Mouse (Mus musculus): ENCODE measurements around the gene Adipor2.
A peak's percentile ranks its signal among the peaks of the same experiment; 100 is the strongest.
"Not testable (repeated sequence)": the region's sequence is repeated elsewhere in the genome, so short reads cannot be mapped to it uniquely, and the experiment has no call there.

The Adipor2 gene

DNA sequence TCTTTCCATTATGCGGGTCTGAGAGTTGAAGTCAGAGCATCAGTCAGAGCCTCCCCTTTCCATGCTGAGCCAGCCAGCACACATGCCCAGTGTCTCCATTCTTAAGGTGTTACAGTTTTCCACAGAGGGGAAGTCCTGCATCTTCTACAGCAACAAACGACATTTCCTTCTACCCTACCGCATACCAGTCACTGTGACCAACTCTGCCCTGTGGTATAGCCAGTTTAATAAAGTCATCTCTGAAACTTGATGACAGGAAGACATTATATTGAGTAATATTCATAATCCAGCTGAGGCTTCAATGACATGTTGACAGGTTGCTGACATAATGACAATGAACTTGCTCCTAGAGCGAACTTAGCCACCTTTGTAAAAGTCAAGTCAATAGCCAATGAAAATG, 26.8 kb downstream of the Adipor2 start:
- no peak for DNase-seq (ENCODE audit: low read depth, low spot score)

DNA sequence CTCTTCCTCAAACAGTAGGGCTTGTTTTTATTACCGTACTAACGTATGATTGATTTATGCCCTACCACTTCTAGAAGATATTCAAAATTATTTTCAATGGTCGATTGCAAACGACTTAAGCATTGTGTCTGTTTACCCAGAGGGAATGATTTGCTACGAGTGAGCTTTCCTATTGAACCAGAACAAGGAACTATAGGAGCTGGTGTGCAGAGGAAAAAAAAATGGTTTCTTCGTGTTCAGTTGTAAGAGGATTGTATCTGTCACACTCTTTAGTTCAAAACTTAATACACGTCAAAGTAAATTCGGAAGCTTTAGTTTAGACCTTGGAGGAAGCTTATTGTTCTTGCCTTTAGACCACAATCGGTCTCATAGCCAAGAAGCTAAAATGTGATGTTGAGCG, 28.4 kb downstream of the Adipor2 start:
- no peak for DNase-seq (ENCODE audit: low read depth, low spot score)

DNA sequence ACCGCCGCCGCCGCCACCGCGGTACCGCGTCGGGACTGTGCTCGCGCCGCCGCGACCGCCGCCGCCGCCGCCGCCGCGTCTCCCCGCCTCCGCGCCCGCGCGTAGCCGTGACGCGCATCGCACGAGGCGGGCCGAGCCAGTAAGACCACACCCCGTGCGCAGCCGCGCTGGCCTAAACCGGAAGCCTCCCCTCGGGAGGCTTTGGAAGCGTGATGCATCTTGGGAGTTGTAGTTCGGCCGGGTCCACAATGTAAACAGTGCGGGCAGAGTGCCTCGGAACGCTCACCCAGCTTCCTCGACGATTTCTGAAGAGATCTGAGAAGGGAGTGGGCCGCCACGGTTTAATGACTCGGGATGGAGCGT, 28.9 kb downstream of the Adipor2 start:
- DNase-seq (ENCODE audit: low read depth, low spot score), result peak; percentile 99

DNA sequence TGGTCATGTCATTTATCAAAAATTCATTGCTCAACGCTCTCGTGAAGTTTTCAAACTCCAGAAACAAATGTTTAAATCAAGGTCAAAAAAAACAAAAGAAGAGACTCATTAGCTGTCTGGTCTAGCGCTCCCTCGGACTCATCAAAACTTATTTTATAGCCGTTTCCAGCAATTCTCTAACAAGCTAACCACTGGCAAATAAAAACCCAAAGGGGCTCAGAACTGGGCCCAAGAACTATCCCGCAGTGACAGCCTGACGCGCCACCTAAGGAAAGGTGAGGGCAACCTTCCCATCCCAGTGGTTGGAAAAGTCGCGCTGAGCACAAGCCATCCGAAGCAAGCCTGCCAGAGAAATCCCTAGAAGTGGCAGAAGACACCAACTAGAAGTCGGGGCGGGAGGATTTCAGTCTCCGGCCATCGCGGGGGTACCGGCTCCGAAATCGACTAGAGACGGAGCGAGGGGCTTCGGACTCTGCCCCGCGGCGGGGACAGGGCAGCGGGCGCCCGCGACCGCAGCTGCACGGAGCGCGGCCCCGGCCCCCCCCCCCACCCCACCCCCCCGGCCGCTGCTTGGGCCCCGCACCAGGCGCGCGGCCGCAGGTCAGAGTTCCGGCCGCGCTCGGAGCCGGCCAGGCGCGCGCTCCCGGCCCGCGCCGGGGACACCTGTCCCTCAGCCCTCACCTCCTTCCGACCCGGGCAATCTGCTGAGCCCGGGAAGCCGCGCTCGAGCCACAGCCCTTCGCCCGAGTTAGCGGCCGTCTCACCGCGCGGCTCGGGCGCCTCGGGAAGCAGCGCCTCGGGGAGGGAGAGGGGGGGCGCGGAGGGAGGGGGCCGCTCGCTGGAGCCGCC, 29.5 kb downstream of the Adipor2 start:
- DNase-seq (ENCODE audit: low read depth, low spot score), result peak; percentile 65

DNA sequence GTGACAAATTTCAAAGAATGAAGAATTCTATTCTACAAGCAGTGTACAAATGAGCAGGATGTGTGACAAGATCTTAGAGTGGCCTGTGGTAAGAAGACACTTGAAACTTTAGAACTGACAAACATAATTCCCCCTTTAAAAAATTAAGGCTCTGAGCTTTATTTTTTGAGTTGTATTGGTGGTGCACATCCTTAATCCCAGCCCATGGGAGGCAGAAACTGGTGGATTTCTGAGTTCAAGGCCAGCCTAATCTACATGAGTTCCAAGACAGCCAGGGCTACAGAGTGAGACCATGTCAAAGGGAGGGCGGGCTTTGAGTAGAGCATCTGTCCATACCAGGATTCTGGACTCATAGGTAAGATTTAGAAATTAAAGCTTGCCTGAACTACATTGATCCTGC, 30.7 kb downstream of the Adipor2 start:
- no peak for DNase-seq (ENCODE audit: low read depth, low spot score)

DNA sequence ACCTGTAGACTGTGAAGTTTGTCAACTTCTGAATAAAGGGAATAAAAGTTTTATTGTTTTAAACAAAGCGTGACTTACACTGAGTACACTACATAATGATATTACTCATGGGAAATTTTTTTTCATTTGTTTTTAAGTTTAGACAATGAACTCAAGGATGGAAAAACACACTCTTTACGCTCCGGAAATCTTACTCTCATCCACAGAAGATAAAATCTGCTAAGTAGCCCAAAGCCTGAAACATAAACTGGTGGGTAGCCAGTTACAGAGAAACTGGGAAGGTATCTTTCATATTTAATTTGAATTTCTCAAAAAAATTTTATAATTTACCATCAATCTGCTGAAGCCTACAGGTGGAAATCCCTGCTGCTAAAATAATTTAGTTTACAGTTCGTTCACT, 31.1 kb downstream of the Adipor2 start:
- no peak for DNase-seq (ENCODE audit: low read depth, low spot score)

DNA sequence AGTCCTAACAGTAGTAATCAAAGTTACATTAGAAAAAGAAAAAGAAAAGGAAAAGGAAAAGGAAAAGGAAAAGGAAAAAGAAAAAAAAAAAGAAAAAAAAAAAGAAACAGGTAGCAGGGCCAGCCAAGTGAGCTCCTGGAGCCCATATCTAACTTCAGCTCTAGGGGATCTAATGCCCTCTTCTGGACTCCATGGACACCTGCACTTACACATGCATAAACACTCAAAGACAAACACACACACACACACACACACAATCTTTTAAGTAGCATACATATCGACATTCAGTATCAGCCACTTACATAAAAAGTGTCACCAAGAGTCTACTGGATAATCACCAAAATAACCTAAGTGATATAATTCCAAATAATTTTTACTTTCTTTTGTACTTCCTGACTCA, 31.8 kb downstream of the Adipor2 start:
- DNase-seq (ENCODE audit: low read depth, low spot score), result no peak

DNA sequence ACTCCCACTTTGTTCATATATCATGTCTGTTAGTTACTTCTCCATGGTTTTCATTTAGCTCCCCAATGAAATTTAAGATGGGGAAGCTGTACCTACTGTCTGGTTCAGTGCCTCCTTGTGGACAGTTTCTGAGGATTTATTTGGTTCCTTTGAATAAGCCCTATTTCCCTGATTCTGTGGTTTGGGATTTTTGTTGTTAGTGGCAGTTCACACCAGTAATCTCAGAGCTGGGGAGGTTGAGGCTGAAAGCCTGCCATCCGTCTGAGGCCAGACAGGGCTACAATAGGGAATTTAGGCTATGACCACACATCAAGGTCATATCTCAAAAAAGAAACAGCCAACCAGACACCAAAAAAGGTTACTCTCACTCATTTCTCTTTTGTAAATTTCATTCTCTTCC, 38.9 kb downstream of the Adipor2 start:
- no peak for DNase-seq (ENCODE audit: low read depth, low spot score)

DNA sequence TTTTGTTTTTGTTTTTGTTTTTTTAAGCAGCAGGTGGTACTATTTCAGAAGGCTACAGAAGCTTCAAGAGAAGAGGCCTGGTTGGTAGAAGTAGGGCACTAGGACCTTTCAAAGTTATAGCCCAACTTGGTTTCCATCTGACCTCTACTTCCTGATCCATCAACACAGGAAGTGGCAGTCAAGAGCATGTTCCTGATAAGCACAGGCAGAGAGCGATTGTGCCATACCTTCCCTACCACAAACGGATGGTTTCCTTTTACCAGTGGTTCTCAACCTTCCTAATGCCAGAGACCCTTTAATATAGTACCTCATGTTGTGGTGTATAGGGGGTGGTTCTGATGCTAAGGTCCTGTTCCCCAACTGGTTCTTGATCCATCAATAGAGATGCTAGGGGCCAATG, 39.9 kb downstream of the Adipor2 start:
- peak; percentile 6 for DNase-seq (ENCODE audit: low read depth, low spot score)

DNA sequence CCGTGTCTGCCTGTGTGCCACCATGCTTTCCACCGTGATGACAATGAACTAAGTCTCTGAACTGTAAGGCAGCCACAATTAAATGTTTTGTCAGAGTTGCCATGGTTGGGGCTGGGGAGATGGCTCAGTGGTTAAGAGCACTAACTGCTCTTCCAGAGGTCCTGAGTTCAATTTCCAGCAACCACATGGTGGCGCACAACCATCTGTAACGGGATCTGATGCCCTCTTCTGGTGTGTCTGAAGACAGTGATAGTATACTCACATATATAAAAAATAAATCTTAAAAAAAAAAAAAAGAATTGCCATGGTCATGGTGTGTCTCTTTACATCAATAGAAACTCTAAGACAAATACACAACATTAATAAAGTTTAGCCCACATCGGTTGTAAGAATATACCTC, 42.5 kb downstream of the Adipor2 start:
- no peak for DNase-seq (ENCODE audit: low read depth, low spot score)

DNA sequence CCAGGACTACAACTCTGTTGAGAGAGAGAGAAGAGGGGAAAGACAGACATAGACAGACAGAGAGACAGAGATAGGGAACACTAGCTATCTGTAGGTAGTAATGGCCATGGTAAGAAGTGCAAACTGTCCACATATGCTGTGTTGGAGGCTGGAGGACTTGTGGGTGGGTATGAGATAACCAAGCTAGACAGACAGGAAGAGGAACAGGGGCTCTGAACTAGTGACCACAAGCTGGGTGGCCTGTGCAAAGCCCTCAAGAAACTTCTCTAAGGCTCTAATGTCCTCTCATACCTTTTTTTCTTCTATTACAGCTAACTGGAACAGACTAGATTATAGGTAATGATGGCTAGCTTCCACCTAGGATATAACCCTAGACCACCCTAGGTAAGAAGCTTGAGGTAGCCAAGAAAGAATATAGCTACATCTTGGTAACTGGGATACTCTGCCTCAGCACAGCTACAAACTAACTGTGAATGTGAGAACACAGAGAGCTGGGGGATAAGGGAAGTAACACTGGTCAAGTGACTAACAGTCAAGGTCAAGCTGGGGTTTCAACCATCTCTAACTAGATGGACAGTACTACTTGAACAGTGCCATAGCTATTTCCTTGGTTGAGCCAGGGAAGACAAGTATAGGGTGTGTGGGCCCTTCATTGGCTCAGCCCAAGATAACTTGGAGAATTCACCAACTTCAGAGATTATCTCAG, 44.4 kb downstream of the Adipor2 start:
- no peak for DNase-seq (ENCODE audit: low read depth, low spot score)

DNA sequence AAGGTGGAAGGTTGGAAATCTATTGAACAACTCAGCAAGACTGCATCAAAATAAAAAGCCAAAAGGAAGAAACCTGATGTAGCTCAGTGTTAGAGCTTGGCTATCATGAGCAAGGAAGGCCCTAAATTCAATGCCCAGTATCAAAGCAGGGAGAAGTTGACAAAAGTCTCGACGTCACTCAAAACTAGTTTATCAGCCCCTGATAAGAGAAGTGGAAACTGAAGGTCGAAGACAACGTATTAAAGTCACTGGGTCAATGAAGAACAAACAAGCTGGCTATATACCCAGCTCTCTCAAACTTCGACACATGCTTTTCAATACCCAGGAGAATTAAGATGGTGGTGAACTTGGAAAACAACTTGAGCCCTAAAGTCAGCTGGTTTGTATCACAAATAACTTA, 45.3 kb downstream of the Adipor2 start:
- no peak for DNase-seq (ENCODE audit: low read depth, low spot score)

DNA sequence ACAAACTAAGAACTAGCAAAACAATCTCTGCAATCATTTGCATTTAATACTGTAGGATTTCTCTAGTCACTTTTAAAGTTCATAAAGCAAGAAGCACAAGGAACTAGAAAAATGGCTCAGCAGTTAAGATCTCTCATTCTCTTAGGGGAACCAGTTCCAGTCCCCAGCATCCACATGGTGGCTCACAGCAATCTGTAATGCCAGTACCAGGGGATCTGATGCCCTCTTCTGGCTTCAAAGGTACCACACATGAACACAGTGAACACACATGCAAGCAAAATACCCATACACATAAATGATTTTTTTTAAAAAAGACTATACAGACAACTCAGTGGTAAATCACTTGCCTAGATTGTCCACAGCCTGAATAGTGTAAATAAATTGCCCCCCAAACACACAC, 45.9 kb downstream of the Adipor2 start:
- no peak for DNase-seq (ENCODE audit: low read depth, low spot score)

DNA sequence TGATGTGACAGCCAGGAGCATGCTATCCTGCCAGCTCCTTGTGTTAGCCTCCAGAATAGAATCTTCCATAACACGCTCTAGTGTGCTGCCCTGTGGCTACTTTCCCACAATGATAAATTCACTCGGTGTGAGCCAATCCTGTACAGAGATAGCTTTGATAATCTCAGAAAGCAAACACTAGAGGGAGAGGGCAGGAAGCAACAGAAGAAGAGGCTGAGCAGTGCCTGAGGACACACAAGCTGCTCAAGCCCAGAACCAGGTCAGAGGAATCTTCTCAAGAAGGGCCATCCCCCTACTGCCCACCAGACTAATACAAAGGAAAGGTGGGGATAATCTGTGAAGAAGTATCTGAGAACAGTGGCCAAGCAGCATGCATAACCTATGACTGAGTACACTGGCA, 50.1 kb downstream of the Adipor2 start:
- DNase-seq (ENCODE audit: low read depth, low spot score), result no peak

DNA sequence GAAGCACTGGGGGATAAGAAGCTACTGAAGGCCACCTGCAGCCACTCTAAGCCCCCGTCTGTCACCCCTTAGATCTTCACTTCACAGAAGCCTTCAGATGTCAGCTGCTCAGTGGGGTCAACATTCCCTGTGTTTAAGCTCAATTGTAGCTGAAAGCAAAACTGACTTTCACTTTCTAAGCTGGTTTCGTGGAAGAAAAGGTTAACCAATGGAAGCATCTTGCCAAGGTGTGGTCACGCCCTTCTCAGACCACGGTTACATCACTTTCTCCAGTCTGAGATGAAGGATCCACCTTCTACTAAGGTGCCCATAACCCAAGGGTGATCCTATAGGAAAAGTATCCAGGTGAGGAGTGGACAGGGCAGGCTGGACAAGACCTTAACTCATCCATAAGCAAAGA, 50.7 kb downstream of the Adipor2 start:
- DNase-seq (ENCODE audit: low read depth, low spot score), result not testable (repeated sequence)

DNA sequence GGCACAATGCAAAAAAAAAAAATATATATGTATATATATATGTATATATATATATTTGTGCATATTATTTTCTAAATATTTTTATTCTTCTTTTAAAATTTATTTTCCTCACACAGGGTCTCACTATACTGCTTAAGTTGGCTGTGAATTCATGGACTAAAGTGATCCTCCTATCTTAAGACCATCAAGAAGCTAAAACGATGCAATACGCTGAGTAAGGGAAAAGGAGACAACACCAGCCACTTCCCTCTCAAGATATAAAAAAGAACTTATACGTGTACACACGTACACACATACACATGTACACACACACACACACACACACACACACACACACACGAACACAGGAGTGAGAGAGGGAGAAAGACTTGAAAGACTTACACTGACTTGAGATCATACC, 53.9 kb downstream of the Adipor2 start:
- DNase-seq (ENCODE audit: low read depth, low spot score), result no peak

DNA sequence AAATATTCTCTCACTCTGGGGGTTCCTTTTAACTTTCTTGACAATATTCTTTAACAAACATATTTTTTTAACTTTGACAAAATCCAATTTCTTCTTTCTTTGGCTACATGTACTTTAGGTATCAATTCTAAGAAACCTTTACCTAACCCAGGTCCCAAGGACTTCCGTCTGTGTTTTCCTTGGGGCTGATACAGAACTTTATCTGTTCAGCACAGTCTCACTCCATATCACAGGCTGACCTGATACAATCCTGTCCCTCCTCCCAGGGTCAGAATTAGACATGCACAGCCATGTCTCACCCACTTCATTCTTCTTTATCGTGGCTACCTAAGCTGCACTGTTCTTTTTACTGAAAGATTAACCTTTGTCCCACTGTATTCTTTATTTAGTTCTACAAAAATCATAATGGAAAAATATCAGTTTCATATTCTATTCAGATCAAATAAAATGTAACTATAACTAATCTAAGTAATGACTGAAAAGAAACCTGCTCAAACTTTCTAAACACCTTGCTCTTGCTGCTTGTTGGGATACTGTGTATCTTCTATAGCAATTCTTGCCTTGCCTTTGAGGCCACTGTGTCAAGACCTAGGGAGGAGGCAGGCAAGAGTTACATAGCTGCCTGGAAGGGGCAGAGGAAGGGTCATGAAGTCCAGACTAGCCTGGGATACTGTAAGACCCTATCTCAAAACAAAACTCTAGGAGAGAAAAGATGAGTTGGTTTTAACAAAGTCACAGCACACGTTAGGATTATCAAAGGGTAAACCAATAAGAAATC, 56.4 kb downstream of the Adipor2 start:
- no peak for DNase-seq (ENCODE audit: low read depth, low spot score)

DNA sequence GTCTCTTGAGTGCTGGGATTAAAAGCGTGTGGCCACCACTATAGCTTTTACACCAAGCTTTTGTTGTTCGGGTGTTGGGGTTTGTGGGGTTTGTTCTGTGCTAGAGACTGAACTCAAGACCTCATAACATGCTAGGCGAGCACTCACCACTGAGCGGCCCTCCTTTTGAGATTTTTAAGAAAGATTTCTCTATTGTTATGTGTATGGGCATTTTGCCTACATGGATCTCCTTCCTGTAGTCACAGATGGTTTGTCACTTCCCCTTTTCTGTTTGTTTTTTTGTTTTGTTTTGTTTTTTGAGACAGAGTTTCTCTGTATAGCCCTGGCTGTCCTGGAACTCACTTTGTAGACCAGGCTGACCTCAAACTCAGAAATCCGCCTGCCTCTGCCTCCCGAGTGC, 57.3 kb downstream of the Adipor2 start:
- not testable (repeated sequence) for DNase-seq (ENCODE audit: low read depth, low spot score)

DNA sequence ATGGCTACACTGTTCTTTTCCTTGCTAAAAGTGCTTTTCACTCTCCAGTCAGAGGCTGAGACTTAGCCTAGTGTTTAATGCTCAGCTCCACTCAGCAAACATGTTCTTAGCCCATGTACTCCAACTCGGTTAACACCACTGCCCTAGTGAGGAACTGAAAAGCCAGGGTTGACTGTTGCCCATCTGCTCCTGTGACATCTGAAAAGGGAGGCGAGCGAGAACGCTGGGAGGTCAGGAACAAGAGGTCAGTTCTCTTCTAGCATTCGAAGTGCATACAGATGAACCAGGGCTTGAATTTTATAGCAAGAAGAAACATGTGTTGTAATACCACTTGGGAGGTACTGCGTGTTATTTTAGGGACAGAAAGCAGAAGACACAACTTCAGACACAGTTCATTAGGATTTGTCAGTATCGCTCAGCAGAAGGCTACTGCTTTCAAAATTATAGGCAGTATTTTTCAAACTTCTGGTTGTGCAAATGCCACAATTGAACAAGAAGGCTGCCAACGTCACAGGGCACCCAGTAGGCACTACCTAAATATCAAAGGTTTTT, 59.4 kb downstream of the Adipor2 start:
- no peak for DNase-seq (ENCODE audit: low read depth, low spot score)

DNA sequence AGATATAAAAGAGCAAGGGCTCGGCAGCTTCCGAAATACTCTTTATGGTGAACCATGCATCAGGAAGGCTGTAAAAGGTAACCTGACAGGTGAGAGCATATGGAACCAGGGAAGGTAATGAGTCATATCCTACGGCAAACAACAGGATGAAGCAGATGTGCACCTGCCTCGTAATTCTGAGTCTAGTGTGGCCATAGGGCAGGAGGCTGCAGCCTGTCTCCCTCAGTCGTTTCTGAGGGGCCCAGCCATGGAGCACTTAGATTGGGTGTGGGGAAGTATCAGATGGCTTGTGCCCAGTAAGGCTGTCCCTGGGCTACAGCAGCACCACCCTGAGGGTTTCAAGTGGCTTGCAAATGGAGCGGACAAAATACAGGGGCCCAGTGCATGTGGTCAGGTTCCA, 65.0 kb downstream of the Adipor2 start:
- no peak for DNase-seq (ENCODE audit: low read depth, low spot score)

DNA sequence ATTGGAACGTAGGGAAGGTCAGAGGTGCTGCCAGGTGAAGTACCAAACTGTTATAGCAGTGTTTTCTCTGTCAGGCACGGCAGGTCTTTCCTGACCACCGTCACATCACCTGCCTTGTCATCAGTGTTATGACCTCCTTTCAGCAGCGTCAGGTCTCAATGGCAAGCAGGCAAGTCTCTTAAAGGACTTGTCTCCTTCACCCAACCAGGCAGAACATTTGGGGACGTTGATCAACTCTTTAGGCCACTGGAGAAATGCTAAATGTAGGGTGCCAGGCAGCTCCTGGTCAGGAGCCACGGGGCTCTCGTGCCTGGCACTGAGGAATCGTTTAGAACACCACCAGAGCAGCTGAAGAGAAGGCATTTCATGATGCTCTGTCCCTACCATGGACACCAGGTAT, 65.8 kb downstream of the Adipor2 start:
- no peak for DNase-seq (ENCODE audit: low read depth, low spot score)

DNA sequence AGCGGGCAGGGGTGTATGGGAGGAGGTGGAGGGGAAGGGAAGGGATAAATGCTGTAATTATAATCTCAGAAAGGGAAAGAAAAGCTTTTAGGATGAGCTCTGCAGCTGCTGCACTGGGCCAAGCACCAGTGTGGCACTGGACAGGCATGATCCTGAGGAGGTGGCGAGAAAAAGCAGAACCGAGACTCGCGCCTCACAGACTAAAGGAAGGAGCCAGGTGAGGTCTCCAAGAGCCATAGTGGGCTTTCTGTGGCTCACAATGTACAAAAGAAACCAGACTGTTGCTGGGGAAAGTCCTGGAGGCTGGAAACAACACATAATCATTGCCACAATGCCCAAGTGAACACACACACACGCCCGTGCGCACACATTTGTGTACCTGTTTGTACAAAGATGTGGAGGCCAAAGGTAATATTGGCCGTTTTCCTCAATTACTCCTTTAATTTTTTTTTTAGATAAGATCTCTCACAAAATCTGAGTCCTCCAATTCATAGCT, 66.8 kb downstream of the Adipor2 start:
- DNase-seq (ENCODE audit: low read depth, low spot score), result no peak
